Mouse (Mus musculus): ENCODE results near the gene Fndc3a.

GRCm38 (mm10) chr14:72689525-72689924, 20.3 kb downstream of the Fndc3a start:
- no peak for TF ChIP-seq CTCF (IDR thresholded peaks at IDR 0.05; ENCODE audit: control insufficient read depth, insufficient read depth, low read length)
- no peak for TF ChIP-seq POLR2A (IDR thresholded peaks at IDR 0.05; ENCODE audit: borderline replicate concordance, control insufficient read depth, low read depth, low read length)

Measured in bone marrow, adult 2 months (tissue).